Mouse (Mus musculus): ENCODE measurements around the gene Grcc10.

DNA sequence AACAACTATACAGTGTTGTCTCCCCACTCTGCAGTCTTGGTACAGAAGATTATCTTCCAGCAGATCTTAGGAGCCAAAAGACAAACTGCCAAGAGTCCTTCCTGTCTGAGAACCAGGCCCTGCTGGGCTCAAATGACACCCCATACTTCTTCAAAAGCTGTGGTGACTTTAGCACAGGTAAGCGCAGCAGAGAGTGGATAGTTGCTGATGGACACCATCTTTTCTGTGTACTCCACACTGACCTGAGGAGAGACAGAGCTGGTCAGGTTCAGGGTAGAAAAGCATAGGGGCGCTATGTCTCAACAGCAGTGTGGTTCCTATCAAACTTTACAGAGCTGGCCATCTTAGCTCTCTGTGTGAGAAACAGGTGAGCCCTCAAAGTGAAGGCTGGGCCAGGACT lies 36.8 kb downstream of the Grcc10 start:
- TF ChIP-seq POLR2A (IDR thresholded peaks at IDR 0.05; ENCODE audit: borderline replicate concordance, low read depth, low read length): no peak
- TF ChIP-seq CTCF (IDR thresholded peaks at IDR 0.05; ENCODE audit: low read depth, low read length): no peak
